Mouse (Mus musculus) thymus, adult 2 months (tissue): ENCODE data around the gene Rtca.

Experiments
- CTCF ChIP-seq: fragments of 200-500 bp; IDR thresholded peaks from 2 replicates; pipeline ENCODE4 v1.5.1; 2012; ENCODE audit warnings: mild to moderate bottlenecking, control low read depth, low read length, moderate library complexity, borderline replicate concordance; ENCODE audit not compliant: control insufficient read depth, poor library complexity, insufficient read depth; ENCODE audit errors: extremely low read depth
- POLR2A ChIP-seq: fragments of 200-500 bp; IDR thresholded peaks from 2 replicates; pipeline ENCODE4 v1.6.1; 2012; ENCODE audit warnings: mild to moderate bottlenecking, low read length, control low read depth, moderate library complexity; ENCODE audit not compliant: control insufficient read depth, poor library complexity, insufficient read depth; ENCODE audit errors: extremely low read depth

DNA sequence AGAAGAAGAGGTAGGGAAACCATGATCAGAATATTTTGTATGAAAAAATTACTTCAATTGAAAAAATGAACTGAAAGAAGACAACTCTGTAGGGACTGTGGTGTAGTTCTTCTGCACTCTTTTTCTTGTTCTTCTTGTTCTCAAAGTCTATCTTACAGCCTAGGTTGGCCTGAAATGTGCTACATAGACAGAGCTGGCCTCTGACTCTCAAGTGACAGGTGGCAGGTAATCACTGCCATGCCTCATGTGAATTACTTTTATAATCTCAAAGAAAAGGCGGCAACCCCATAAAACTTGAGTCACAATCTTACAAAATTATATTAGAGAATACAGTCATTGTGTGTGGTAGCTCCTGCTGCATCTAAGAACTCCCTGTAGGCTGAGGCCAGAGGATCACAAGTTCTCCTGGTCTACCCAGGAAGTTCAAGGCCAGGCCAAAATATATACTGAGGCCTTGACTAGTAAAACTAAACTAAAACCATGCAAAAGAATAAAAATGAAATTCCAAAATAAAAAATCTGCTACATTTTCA, 16.0 kb downstream of the Rtca start:
- TF ChIP-seq CTCF (no peak), POLR2A (no peak)
